Mouse (Mus musculus): ENCODE results near the gene Syngap1. TPM values are rescaled to one million over a fixed set of nuclear protein-coding genes. Genes with fewer than 3 reads are reported as not detected.

Gene Syngap1
- total and polyA plus RNA-seq, 3 experiments, result 2.7 to 24.6 TPM; not detected in 1

- peak; percentile 73 for DNase-seq (ENCODE audit: low read depth, low spot score)
- peak; percentile 66; the same call in 1 of the 2 replicates for TF ChIP-seq SIN3A (IDR thresholded peaks at IDR 0.05; ENCODE audit: low read length)
- peak; percentile 90 for TF ChIP-seq ETS1 (IDR thresholded peaks at IDR 0.05; ENCODE audit: low read depth, low read length)
- peak; percentile 15; the same call in 1 of the 2 replicates for TF ChIP-seq RCOR1 (IDR thresholded peaks at IDR 0.05; ENCODE audit: low read depth, low read length)
- peak; percentile 65; the same call in 1 of the 2 replicates for TF ChIP-seq TCF12 (IDR thresholded peaks at IDR 0.05; ENCODE audit: low read depth, low read length)
- TF ChIP-seq POLR2AphosphoS2 (IDR thresholded peaks at IDR 0.05; ENCODE audit: low read length), result no peak
- TF ChIP-seq USF2 (IDR thresholded peaks at IDR 0.05; ENCODE audit: borderline replicate concordance in 1 of 2, insufficient read depth in 1 of 2, low read depth in 1 of 2, low read length in 2 of 2), result no peak
- peak; percentile 62 to 68; a peak in 2 of 4 replicates for TF ChIP-seq EP300 (IDR thresholded peaks at IDR 0.05; ENCODE audit: low read depth in 1 of 2, low read length in 2 of 2)
- peak; percentile 20; the same call in 1 of the 2 replicates for TF ChIP-seq GATA1 (IDR thresholded peaks at IDR 0.05; ENCODE audit: low read depth, low read length)
- no peak for TF ChIP-seq GABPA (IDR thresholded peaks at IDR 0.05; ENCODE audit: low read depth, low read length)
- TF ChIP-seq MYB (IDR thresholded peaks at IDR 0.05; ENCODE audit: low read depth, low read length), result no peak
- H3K4me3 ChIP-seq (ENCODE audit: control insufficient read depth in 1 of 2, insufficient read depth in 1 of 2, low read depth in 2 of 2, low read length in 2 of 2), result no peak overlapping the region
- H3K4me1 ChIP-seq (ENCODE audit: control insufficient read depth in 1 of 2, insufficient read depth in 2 of 2, low read length in 2 of 2), result peaks cover 8 to 30% of the 10 kb centered on the region in 2 experiments
- H3K27me3 ChIP-seq (ENCODE audit: control insufficient read depth in 1 of 2, insufficient read depth in 2 of 2, low read length in 2 of 2), result no peaks in the 10 kb centered on the region
- no peaks in the 10 kb centered on the region for H3K9me3 ChIP-seq (replicated peaks; ENCODE audit: insufficient read depth, low read length)
- H3K9ac ChIP-seq (ENCODE audit: control insufficient read depth, low read depth, low read length, poor library complexity, severe bottlenecking), result no peak overlapping the region
- H3K36me3 ChIP-seq (ENCODE audit: control insufficient read depth in 1 of 2, insufficient read depth in 2 of 2, low read length in 2 of 2), result peaks cover 3 to 26% of the 10 kb centered on the region in 2 experiments; a peak in 3 of 4 replicates
- H3K27ac ChIP-seq (ENCODE audit: control insufficient read depth, low read depth, low read length), result peak overlapping the region; percentile 49; the same call in 1 of the 2 replicates
- peaks cover 5% of the 10 kb centered on the region for H3K79me2 ChIP-seq (ENCODE audit: control insufficient read depth, insufficient read depth, low read length, poor library complexity)
These were observed 40.0 kb downstream of the Syngap1 start for GRCm38 (mm10) chr17:26981050-26981449.

DNA sequence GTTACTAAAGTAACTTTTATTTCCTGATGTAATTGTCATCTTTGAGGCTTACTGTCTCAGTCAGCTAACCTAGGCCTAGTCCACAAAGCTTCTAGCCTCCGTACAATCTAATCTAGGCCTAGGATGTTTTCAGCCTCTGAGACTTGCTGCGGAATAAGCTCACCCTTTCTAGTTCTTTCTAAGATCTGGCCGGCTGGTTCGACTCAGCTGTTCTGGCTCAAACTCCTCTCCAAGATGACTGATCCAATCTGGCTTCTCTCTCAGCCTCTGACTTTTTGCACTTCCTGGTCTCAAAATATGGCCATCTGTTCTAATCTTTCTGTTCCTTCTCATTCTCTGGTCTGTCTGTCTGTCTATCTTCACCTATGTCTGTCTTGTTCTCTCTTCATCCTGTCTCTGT lies 42.3 kb downstream of the Syngap1 start:
- no peak for DNase-seq (ENCODE audit: low read depth, low spot score)
- TF ChIP-seq USF2 (IDR thresholded peaks at IDR 0.05; ENCODE audit: borderline replicate concordance in 1 of 2, insufficient read depth in 1 of 2, low read depth in 1 of 2, low read length in 2 of 2), result no peak
- TF ChIP-seq ELF1 (IDR thresholded peaks at IDR 0.05; ENCODE audit: low read depth, low read length), result no peak
- Histone ChIP-seq H3K36me3 (ENCODE audit: control insufficient read depth in 1 of 2, insufficient read depth in 2 of 2, low read length in 2 of 2) (peaks cover 0 to 26% of the 10 kb centered on the region in 2 experiments; a peak in 3 of 4 replicates), H3K9me3 (replicated peaks; ENCODE audit: insufficient read depth, low read length) (no peaks in the 10 kb centered on the region), H3K27me3 (ENCODE audit: control insufficient read depth in 1 of 2, insufficient read depth in 2 of 2, low read length in 2 of 2) (no peaks in the 10 kb centered on the region), H3K4me1 (ENCODE audit: control insufficient read depth in 1 of 2, insufficient read depth in 2 of 2, low read length in 2 of 2) (peaks cover 8 to 27% of the 10 kb centered on the region in 2 experiments), H3K4me3 (ENCODE audit: control insufficient read depth in 1 of 2, insufficient read depth in 1 of 2, low read depth in 2 of 2, low read length in 2 of 2) (no peak overlapping the region), H3K9ac (ENCODE audit: control insufficient read depth, low read depth, low read length, poor library complexity, severe bottlenecking) (no peak overlapping the region), H3K27ac (ENCODE audit: control insufficient read depth, low read depth, low read length) (no peak overlapping the region), H3K79me2 (ENCODE audit: control insufficient read depth, insufficient read depth, low read length, poor library complexity) (no peaks in the 10 kb centered on the region)

DNA sequence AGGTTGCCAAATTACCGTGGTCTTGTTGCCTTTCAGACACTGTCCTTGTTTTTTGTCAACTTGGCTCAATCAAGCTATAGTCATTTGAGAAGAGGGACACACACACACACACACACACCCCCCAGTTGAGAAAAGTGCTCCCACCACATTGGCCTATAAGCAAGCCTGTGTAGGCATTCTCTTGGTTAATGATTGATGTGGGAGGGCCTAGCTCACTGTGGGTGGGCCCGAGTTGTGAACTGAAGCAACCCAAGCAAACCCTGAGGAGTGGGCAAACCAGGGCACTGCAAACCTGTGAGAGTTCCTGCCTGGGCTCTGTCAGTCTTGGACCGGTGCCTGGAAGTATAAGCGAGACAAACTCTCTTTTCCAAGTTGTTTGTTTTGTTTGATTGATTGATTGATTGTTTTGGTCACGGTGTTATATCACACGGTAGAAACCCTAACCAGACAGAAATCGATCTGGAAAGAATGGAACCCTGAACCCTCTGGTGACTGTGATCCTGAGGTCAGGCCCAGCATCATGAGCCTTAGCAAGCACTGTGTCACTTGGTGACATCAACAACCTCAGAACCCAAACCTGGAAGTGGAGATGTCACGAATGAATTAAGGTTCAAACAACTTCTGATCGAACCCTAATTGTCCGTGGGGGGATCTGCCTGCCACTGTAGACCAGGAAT lies 44.6 kb downstream of the Syngap1 start:
- Histone ChIP-seq H3K4me1 (ENCODE audit: control insufficient read depth in 1 of 2, insufficient read depth in 2 of 2, low read length in 2 of 2) (peaks cover 7 to 13% of the 10 kb centered on the region in 2 experiments), H3K27me3 (ENCODE audit: control insufficient read depth in 1 of 2, insufficient read depth in 2 of 2, low read length in 2 of 2) (no peaks in the 10 kb centered on the region), H3K79me2 (ENCODE audit: control insufficient read depth, insufficient read depth, low read length, poor library complexity) (no peaks in the 10 kb centered on the region), H3K27ac (ENCODE audit: control insufficient read depth, low read depth, low read length) (no peak overlapping the region), H3K9ac (ENCODE audit: control insufficient read depth, low read depth, low read length, poor library complexity, severe bottlenecking) (no peak overlapping the region), H3K36me3 (ENCODE audit: control insufficient read depth in 1 of 2, insufficient read depth in 2 of 2, low read length in 2 of 2) (peaks cover 0 to 12% of the 10 kb centered on the region in 2 experiments; a peak in 2 of 4 replicates), H3K9me3 (replicated peaks; ENCODE audit: insufficient read depth, low read length) (no peaks in the 10 kb centered on the region), H3K4me3 (ENCODE audit: control insufficient read depth in 1 of 2, insufficient read depth in 1 of 2, low read depth in 2 of 2, low read length in 2 of 2) (no peak overlapping the region)
- no peak for DNase-seq (ENCODE audit: low read depth, low spot score)
- TF ChIP-seq MEF2A (IDR thresholded peaks at IDR 0.05; ENCODE audit: extremely low read depth, insufficient replicate concordance, low read depth, low read length, poor library complexity, severe bottlenecking) (no peak), CTCF (IDR thresholded peaks at IDR 0.05 in 2 of 3, conservative IDR thresholded peaks at IDR 0.05 in 1 of 3; ENCODE audit: control insufficient read depth in 1 of 3, insufficient read depth in 1 of 3, low read depth in 2 of 3, low read length in 3 of 3, poor library complexity in 1 of 3, severe bottlenecking in 1 of 3) (no peak), NELFE (IDR thresholded peaks at IDR 0.05; ENCODE audit: low read depth, low read length) (no peak), ZC3H11A (IDR thresholded peaks at IDR 0.05; ENCODE audit: low read depth, low read length) (no peak), POLR2AphosphoS2 (IDR thresholded peaks at IDR 0.05; ENCODE audit: low read length) (no peak), CHD1 (IDR thresholded peaks at IDR 0.05; ENCODE audit: low read depth, low read length) (no peak), ETS1 (IDR thresholded peaks at IDR 0.05; ENCODE audit: low read depth, low read length) (no peak), ZNF384 (IDR thresholded peaks at IDR 0.05; ENCODE audit: low read depth, low read length) (no peak)

All from MEL (cell line).